Mouse (Mus musculus): ENCODE data around the gene Prdx3.

The Prdx3 gene

GRCm38 (mm10) chr19:60860868-60861700 is 13.3 kb downstream of the Prdx3 start, which contains the start of gene Sfxn4:
Sfxn4 (minus strand) TSS chr19:60861479.
- peak; percentile 94 for DNase-seq

GRCm38 (mm10) chr19:60845731-60846130 is 28.6 kb downstream of the Prdx3 start:
- DNase-seq = no peak

- no peak for DNase-seq
Measured at GRCm38 (mm10) chr19:60843324-60843723, 31.0 kb downstream of the Prdx3 start.

- peak; percentile 82 for DNase-seq
Measured at GRCm38 (mm10) chr19:60837747-60838146, 36.6 kb downstream of the Prdx3 start.

- DNase-seq = no peak
Measured at GRCm38 (mm10) chr19:60818677-60819076, 55.7 kb downstream of the Prdx3 start.

Data from embryo, embryonic 11 days (tissue).